Mouse (Mus musculus) Muller cell, postnatal 12 days (primary cell): ENCODE results near the gene Ltb4r1.

ENCODE experiments used
- DNase-seq: peaks from one replicate; pipeline ENCODE4 v3.0.0-alpha.2; 2015; ENCODE audit errors: inconsistent ontology term

Gene Ltb4r1

DNA sequence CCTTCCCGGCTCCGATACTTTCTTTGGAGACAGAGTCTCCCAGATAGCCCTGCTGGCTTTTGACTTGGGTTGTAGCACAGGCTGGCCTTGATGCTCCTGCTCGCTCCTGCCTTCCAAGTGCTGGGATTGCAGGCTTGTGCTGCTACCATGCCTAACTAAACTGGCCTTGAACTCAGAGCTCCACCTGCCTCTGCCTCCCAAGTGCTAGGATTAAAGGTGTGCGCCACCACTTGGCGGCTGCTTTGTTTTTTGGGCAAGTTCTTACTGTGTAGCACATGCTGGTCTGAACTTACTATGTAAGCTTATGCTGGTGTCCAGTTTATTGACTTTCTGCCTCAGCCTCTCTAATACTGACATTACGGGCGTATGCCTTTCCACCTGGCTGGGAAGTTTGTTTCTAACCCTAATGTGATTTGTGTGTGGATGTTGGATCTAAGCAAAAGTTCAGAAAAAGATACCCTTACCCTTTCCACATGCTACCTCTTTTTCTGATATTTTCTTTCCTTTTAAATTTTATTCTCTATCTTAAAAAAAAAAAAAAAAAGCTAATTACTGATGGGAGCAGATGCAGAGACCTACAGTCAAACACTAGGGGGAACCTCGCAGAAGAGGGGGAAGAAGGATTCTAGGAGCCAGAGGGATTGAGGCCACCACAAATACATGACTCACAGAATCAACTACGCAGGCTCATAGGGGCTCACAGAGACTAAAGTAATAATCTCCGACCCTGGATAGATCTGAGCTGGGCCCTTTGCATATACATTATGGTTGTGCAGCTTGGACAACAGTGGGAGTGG is 18.5 kb upstream of the Ltb4r1 start:
- DNase-seq = no peak

GRCm38 (mm10) chr14:55757566-55757965 is 8.2 kb upstream of the Ltb4r1 start:
- DNase-seq = no peak

DNA sequence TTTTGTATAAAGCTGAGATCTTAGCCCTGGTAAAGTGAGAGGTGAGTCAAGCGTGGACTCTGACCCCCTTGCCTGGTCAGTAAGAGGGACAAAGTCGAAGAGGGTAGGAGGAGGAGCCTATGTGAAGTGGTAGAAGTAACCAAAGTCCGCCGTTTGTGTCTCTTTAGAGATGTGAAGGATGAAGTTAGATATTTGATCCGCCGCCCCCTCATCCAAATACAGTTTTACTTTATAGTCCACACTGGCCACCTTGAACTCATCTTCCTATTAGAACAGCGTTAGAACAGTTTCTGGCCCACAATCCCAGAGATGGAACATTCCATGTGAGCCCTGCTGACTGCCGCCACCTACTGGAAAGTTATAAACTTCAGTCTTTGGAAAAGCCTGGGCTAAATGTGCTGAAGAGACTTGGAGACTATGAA is 7.4 kb upstream of the Ltb4r1 start, which contains the start of gene Cideb:
Gene Cideb (minus strand): TSS at position 96 of the 422 bp plus-strand sequence.
- DNase-seq = peak; percentile 54

DNA sequence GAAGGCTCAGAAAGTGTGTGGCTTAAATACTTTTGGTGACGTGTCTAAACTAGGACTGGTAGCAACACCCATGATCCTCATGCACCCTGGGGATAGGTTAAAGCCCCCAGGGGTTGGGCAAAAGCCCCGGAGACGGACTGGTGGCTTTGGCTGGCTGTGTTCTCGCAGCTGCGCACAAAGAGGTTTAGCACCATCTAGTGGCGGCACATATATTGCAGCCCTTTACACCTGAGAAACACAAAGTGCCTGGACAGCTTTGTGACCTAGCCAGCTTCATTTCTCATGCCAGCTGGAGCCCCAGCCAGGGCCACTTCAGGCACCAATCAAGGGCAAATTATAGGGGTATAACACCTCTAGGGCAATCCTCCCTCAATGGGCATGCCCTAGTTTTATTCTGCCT is 5.6 kb upstream of the Ltb4r1 start:
- peak; percentile 67 for DNase-seq

DNA sequence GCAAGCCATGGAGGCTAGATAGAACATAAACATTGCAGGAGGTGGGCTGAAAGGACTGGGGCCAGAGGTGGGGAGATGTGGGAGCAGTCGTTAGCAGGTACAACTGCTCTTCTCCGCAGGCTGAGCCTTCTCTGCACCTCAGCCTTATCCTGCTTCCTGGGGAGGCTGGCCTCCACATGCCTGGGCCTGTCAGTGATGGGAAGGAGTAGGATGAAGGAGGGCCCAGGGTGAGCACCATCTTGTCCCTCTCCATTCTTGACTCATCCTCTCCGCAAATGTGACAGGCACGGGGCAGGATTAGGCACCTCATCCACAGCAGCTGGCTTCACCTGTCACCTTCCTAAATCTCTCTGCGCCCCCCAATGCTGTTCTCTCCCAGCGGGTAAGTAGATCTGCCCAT is 4.6 kb upstream of the Ltb4r1 start, which contains the start of gene Ltb4r2:
Gene Ltb4r2 (plus strand): TSS at position 266 of the 400 bp plus-strand sequence.
- DNase-seq = no peak

- DNase-seq = peak; percentile 36
Observed at GRCm38 (mm10) chr14:55762001-55762821, 3.6 kb upstream of the Ltb4r1 start.

- no peak for DNase-seq
Observed at GRCm38 (mm10) chr14:55763166-55763565, 2.6 kb upstream of the Ltb4r1 start.

GRCm38 (mm10) chr14:55767519-55768414 is 2.0 kb downstream of the Ltb4r1 start:
- peak; percentile 59 for DNase-seq

GRCm38 (mm10) chr14:55768555-55768954 is 2.8 kb downstream of the Ltb4r1 start:
- DNase-seq = no peak

DNA sequence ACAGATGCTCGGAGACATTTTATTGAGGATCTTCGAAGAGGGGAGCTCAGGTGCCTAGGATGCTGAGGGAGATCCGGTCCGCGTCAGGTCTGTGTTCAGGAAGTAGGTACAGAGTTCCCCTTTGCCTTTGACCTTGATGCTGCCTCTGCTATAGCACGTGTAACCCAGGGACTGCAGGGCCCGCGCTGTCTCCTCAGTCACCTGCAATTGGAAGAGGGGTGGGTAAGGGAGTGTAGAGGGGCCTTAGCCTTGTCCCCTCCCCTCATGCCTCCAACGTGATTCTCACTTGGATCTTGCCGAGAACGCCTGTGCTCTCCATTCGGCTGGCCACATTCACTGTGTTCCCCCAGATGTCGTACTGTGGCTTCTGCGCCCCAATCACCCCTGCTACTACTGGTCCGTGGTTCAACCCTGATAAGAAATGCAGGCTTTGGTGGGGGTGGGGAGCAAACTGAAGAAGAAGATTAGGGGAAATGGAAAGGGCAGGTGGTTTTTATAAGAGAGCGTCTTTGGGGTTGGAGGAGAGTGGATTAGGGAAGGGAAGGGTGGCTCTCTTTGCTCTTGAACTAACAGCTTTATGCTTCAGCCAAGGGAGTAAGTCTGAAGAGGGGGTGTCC is 3.4 kb downstream of the Ltb4r1 start:
- no peak for DNase-seq

- no peak for DNase-seq
Observed at GRCm38 (mm10) chr14:55776711-55777110, 10.9 kb downstream of the Ltb4r1 start.

DNA sequence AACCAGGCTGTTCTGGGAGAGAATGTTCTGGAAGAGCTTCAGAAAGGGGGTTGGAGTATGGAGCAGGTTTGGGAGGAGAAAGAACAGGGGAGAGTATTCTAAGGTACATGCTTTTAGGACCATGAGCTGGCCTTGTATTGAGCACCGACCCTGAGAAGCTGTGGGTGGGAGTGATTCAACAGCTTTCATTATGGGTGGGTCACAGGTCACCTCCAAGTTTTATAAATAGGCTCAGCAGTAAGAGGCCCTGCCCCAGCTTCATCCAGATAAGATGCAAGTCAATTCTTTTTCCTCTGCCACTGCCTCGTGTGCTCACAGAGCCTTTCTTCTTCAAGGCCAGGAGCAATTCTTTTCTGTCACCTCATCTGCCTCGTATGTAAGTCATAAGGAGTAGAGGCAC is 11.4 kb downstream of the Ltb4r1 start:
- no peak for DNase-seq

- no peak for DNase-seq
Observed at GRCm38 (mm10) chr14:55777806-55778205, 12.0 kb downstream of the Ltb4r1 start.

DNA sequence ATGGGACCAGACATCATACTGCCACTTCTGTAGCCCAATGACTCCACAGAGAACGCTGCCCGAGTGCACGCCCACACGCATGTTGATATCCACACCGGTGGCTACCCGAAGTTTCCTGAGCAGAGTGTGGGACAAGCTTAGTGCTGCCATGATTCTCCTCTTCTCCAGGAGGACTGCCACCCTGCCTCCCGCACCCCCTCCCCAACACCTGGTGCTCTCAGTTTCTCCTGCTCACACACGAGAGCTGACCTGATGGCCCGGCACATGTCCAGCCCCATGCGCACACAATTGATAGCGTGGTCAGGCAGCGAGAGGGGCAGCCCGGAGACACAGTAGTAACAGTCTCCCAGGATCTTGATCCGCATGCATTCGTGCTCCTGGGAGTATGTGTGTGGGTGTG is 12.9 kb downstream of the Ltb4r1 start:
- DNase-seq = no peak

GRCm38 (mm10) chr14:55779656-55780055 is 13.9 kb downstream of the Ltb4r1 start:
- no peak for DNase-seq

DNA sequence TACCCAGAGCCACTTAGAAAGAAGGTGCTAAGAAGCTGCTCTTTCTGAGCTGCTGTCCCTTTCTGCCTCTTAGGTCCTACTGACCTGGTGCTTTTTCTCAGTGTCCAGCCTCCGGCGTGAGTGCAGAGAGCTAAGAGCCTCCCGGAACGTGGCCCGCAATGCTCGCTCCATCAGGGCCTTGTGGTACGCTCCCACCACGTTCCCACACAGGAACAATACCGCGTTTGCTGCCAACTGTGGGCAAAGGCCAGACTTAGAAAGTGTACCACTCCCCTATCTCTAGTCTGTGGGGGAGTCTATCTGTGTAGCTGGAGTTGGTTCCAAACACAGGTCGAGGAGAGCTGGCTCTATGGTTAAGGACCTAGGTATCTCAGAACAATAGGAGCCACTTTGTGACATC is 15.0 kb downstream of the Ltb4r1 start:
- DNase-seq = no peak

GRCm38 (mm10) chr14:55781310-55781709 is 15.5 kb downstream of the Ltb4r1 start:
- peak; percentile 47 for DNase-seq

GRCm38 (mm10) chr14:55782361-55782960 is 16.7 kb downstream of the Ltb4r1 start:
- DNase-seq = no peak

GRCm38 (mm10) chr14:55783171-55783957 is 17.6 kb downstream of the Ltb4r1 start:
- no peak for DNase-seq

- no peak for DNase-seq
Observed at GRCm38 (mm10) chr14:55783958-55784235, 18.1 kb downstream of the Ltb4r1 start, which contains the start of gene Adcy4. TSS of gene Adcy4 (minus strand) at chr14:55784095.
